Mouse (Mus musculus) forebrain, embryonic 11.5 days (tissue): ENCODE results near the gene Zfp750. TPM values are rescaled to one million over a fixed set of nuclear protein-coding genes. Genes with fewer than 3 reads are reported as not detected.
A peak's percentile ranks its signal among the peaks of the same experiment; 100 is the strongest.

Experiments used
- ATAC-seq: fragments of 200-750 bp; cut with Nextera tagmentation; replicated peaks from 2 replicates; pipeline ENCODE4 v1.8.0; 2017; ENCODE audit warnings: moderate TSS enrichment; ENCODE audit not compliant: low FRiP score
- DNase-seq: peaks from one replicate; pipeline ENCODE4 v3.0.0-alpha.2; 2017; ENCODE audit warnings: low spot score
- H3K27ac ChIP-seq: fragments of 300-500 bp; sonication (generic); 2 replicates; pipeline ENCODE4 v1.5.1; 2014; ENCODE audit warnings: low read depth, low read length
- H3K27me3 ChIP-seq: fragments of 300-500 bp; sonication (generic); 2 replicates; pipeline ENCODE4 v1.6.1; 2014; ENCODE audit warnings: mild to moderate bottlenecking, low read length, mixed read lengths; ENCODE audit not compliant: control insufficient read depth, insufficient read depth
- H3K36me3 ChIP-seq: fragments of 300-500 bp; sonication (generic); 2 replicates; pipeline ENCODE4 v1.6.1; 2014; ENCODE audit warnings: mild to moderate bottlenecking, low read length, moderate library complexity, mixed read lengths; ENCODE audit not compliant: control insufficient read depth, insufficient read depth
- H3K4me1 ChIP-seq: fragments of 300-500 bp; sonication (generic); replicated peaks from 2 replicates; pipeline ENCODE4 v1.6.1; 2014; ENCODE audit warnings: low read length, mixed read lengths; ENCODE audit not compliant: control insufficient read depth, insufficient read depth
- H3K4me2 ChIP-seq: fragments of 300-500 bp; sonication (generic); 2 replicates; pipeline ENCODE4 v1.6.1; 2014; ENCODE audit warnings: low read depth, mild to moderate bottlenecking, low read length, moderate library complexity, mixed read lengths; ENCODE audit not compliant: severe bottlenecking
- H3K4me3 ChIP-seq: fragments of 300-500 bp; sonication (generic); 2 replicates; pipeline ENCODE4 v1.5.1; 2014; ENCODE audit warnings: low read depth, low read length
- H3K9ac ChIP-seq: fragments of 300-500 bp; sonication (generic); 2 replicates; pipeline ENCODE4 v1.6.1; 2014; ENCODE audit warnings: low read length
- H3K9me3 ChIP-seq: fragments of 300-500 bp; sonication (generic); 2 replicates; pipeline ENCODE4 v1.6.1; 2016; ENCODE audit warnings: low read length, mixed read lengths; ENCODE audit not compliant: control insufficient read depth
- WGBS: fragments of 180-500 bp; shearing (Covaris S2); extraction: QIAGEN DNeasy Blood & Tissue Kit; methylation state at CpG from one replicate; pipeline ENCODE4 v1.1.7; 2014; 5-methylcytosine and 5-hydroxymethylcytosine counted together
- polyA plus RNA-seq: library from polyadenylated mRNA; unstranded; fragments of >200 nt; fragmentation: Nextera tagmentation; extraction: Ambion mirVana; gene quantifications from 2 replicates; pipeline ENCODE4 v1.2.1, GENCODE M21; 2014

The Zfp750 gene
- polyA plus RNA-seq, 1 experiment from 2014 or later: 0.56 TPM

DNA sequence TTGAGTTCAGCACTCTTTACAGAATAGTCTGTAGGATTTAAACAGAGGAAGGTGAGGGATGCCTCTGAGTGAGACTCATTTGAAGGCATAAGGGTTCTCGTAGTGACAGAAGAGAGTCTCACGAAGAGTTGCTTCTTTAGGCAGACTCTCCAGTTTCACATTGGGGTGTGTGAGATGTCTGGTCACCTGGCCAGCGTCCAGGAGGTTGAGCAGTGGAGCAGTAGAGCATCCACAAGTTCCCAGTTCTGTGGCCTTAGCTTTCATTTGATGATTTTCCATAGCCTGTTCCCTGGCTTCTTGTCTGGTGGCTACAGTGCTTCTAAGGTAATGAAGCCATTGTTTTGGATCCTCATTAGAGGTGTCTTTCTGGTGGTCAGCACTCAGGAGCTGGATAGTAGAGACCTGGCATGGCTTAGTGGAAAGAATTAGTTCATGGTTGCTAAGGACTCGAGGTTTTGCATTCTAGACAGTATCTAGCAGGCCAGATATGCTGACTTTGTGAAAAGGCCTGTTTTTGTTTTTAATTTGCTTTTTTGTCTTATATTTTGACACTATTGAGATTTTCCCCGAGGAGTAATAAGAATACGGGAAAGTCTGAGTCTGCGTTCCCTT is 33.8 kb upstream of the Zfp750 start:
- H3K27ac ChIP-seq: no peak overlapping the region
- DNase-seq (no peak), ATAC-seq (no peak)
- no peak overlapping the region for H3K9ac ChIP-seq
- H3K4me2 ChIP-seq: no peak overlapping the region
- peaks cover 16% of the 10 kb centered on the region for H3K4me1 ChIP-seq
- H3K27me3 ChIP-seq: no peaks in the 10 kb centered on the region
- no peak overlapping the region for H3K4me3 ChIP-seq
- H3K36me3 ChIP-seq: no peaks in the 10 kb centered on the region
- 94% methylated on average over 7 of the region's 7 CpGs for WGBS
- H3K9me3 ChIP-seq: no peaks in the 10 kb centered on the region

DNA sequence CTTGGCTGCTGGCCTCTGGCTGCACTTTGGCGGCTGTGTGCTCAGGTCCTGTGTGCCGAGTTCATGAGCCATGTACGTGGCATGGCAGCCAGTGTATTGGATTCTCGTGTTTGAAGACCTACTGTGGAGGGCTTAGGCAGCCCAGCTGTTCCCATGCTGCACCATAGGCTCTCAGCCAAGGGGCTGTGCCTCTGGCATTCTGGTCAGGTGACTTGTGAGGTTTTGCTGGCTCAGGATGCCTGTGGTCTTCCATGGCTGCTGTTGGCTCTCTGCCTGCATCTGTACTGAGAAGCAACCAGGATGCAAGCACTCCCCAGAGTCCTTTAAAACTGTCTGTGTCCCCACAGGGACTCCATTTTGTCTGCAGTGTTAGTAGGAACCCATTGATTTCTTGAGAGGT is 33.0 kb upstream of the Zfp750 start:
- ATAC-seq (no peak), DNase-seq (no peak)
- Histone ChIP-seq H3K4me1 (peaks cover 16% of the 10 kb centered on the region), H3K9ac (no peak overlapping the region), H3K27me3 (no peaks in the 10 kb centered on the region), H3K36me3 (no peaks in the 10 kb centered on the region), H3K9me3 (no peaks in the 10 kb centered on the region), H3K27ac (no peak overlapping the region), H3K4me3 (no peak overlapping the region), H3K4me2 (no peak overlapping the region)
- 86% methylated on average over 4 of the region's 4 CpGs for WGBS

DNA sequence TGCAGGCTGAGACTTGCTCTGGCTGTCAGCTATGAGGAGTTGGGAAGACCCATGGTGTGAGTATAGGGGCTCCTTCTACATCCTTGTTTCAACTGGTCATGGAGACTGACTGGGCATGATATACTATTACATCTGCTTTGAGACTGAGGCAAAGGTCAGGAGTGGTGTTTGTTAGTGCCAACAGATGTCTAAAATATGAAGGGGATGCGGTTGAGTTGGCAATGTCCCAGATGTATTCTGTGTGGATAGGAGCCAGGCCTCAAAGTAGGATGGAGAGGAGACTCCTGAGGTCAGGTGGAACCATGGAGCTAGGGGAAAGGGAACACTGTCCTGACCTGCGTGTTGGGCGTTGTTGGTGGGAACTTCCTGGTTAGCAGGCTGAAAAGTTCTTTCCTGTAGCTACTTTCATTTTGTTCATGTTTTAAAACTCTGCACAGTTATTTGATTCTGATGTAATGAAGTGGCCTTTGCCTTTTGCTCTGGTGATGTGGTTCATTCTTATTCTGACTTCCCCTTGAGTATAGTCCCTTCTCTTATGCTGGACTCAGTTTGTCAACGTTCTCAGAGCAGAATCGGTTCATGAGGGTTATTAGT is 32.2 kb upstream of the Zfp750 start:
- Histone ChIP-seq H3K4me2 (no peak overlapping the region), H3K9me3 (no peaks in the 10 kb centered on the region), H3K27ac (no peak overlapping the region), H3K36me3 (no peaks in the 10 kb centered on the region), H3K4me3 (no peak overlapping the region), H3K9ac (no peak overlapping the region), H3K27me3 (no peaks in the 10 kb centered on the region), H3K4me1 (peaks cover 16% of the 10 kb centered on the region)
- DNase-seq (no peak), ATAC-seq (no peak)
- 93% methylated on average over 5 of the region's 5 CpGs for WGBS

DNA sequence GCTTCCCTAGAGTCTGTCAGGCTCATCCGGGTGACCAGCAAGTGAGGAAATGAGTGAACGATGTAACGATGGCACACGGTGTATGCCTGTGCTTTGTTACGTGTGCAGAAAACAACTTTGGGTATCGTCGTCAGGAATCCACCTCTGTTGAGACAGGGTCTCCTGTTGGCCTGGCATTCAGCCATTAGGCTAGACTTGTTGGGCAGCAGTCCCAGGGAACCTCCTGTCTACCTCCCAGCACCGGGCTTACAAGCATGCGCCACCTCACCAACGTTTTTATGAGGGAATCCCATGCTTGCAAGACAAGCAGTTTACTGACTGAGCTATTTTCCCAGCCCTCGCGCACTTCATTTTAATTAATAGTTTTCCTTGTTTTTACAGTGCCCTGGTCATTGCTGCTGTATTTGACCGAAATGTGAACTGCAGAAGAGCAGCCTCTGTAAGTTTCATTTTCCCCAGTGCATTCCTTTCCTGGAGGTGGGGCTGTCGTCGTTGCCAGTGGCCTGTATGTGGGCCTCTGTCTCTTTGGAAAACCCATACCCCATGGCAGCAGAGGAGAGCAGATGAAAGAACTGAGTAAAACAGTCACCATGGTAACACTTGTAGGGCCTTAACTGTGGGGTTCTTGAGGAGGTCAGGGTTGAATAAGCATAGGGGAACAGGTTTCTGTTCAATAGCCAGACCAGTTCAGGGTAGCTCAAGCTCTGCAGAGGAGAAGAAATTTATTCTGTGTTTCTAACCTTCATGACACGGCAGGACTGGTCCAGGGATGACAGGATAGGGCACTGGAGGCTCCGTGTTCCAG is 30.9 kb upstream of the Zfp750 start:
- no peak for DNase-seq
- H3K27ac ChIP-seq: peak overlapping the region; percentile 55
- H3K9ac ChIP-seq: no peak overlapping the region
- peak; percentile 85 for ATAC-seq
- H3K4me2 ChIP-seq: no peak overlapping the region
- no peak overlapping the region for H3K4me3 ChIP-seq
- H3K4me1 ChIP-seq: peaks cover 16% of the 10 kb centered on the region
- H3K36me3 ChIP-seq: no peaks in the 10 kb centered on the region
- no peaks in the 10 kb centered on the region for H3K9me3 ChIP-seq
- H3K27me3 ChIP-seq: no peaks in the 10 kb centered on the region
- 67% methylated on average over 17 of the region's 17 CpGs for WGBS

DNA sequence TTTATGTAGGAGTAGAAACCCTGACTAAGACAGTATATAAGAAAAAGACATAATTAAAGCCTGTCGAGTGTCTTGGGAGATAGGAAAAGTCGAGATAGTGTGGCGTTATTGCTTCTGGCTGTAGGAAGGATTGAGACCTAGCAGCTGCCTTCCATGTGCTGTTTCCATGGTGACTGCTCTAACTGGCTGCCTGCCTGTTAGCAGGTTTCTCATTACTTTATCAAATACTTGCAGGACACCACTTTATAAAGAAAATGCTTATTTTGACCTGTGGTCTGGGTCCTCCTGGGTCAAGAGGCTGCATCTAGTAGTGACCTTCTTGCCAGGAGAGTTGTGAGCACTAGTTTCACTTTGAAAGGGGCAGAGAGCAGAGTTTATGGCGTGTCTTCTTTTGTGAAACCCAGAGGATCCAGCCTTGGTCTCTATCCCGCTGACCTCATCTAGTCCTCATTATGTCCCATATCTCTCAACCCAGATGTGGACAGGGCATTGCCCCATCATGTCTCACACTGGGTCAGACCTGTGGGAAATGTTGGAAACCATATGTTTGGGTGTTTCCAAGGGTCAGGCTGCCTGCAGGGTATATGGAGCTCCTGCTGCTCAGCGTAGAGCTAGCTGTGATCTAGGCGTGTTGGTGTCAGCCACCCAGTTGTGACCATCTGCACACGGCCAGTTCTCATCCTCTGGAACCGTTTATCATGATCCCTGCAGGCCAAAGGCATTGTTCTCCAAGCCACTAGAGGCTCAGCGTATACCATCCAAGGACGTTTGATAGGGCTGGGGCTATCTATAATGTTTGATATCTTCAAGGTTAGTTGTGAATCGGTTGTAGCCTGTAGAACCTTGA is 30.1 kb upstream of the Zfp750 start:
- ATAC-seq: no peak
- Histone ChIP-seq H3K27me3 (no peaks in the 10 kb centered on the region), H3K27ac (peak overlapping the region; percentile 55), H3K4me3 (no peak overlapping the region), H3K36me3 (no peaks in the 10 kb centered on the region), H3K9ac (no peak overlapping the region), H3K9me3 (no peaks in the 10 kb centered on the region), H3K4me2 (no peak overlapping the region), H3K4me1 (peaks cover 16% of the 10 kb centered on the region)
- WGBS: 78% methylated on average over 12 of the region's 12 CpGs
- DNase-seq: no peak

DNA sequence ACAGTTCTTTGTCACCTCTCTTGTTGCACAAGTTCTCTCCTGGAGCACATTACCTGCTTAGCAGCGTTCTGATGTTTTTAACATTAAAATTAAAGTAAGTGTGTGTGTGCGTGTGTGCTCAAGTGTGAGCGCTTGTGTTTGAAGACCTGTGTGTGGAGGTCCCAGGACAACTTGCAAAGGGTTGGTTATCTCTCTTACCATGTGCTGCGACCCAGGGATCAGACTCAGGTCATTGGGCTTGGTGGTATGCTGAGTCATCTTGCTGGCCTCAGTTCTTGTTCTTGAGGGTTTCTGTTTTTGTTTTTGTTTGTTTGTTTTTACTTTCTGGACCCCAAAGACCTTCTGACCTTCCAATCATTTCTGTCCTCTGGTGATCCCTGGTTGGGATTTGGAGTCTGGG is 28.8 kb upstream of the Zfp750 start:
- Histone ChIP-seq H3K4me1 (peaks cover 16% of the 10 kb centered on the region), H3K4me2 (no peak overlapping the region), H3K9ac (no peak overlapping the region), H3K36me3 (no peaks in the 10 kb centered on the region), H3K9me3 (no peaks in the 10 kb centered on the region), H3K4me3 (no peak overlapping the region), H3K27me3 (no peaks in the 10 kb centered on the region), H3K27ac (no peak overlapping the region)
- 97% methylated on average over 4 of the region's 4 CpGs for WGBS
- DNase-seq (no peak), ATAC-seq (no peak)

DNA sequence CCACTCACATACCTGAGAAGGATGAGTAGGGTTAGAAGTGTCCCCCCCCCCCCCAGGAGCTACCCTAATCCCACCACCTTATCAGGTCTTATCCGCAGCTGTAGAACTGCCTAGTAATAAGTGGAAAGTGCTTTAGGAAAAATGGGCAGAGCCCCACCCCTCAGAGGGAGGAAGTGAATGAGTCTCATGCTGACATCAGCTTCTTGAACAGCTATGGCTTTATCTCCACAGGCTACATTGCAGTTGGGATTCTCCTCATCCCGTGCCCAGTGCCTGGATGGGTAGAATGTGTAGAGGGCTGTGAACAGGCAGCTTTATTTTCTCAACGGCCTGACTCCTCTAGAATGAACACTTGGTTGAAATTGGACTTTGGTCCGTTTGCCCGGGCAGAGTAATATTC is 28.1 kb upstream of the Zfp750 start:
- Histone ChIP-seq H3K4me1 (peaks cover 16% of the 10 kb centered on the region), H3K27ac (no peak overlapping the region), H3K4me3 (no peak overlapping the region), H3K9me3 (no peaks in the 10 kb centered on the region), H3K27me3 (no peaks in the 10 kb centered on the region), H3K4me2 (no peak overlapping the region), H3K36me3 (no peaks in the 10 kb centered on the region), H3K9ac (no peak overlapping the region)
- DNase-seq (no peak), ATAC-seq (no peak)
- 92% methylated on average over 5 of the region's 5 CpGs for WGBS

DNA sequence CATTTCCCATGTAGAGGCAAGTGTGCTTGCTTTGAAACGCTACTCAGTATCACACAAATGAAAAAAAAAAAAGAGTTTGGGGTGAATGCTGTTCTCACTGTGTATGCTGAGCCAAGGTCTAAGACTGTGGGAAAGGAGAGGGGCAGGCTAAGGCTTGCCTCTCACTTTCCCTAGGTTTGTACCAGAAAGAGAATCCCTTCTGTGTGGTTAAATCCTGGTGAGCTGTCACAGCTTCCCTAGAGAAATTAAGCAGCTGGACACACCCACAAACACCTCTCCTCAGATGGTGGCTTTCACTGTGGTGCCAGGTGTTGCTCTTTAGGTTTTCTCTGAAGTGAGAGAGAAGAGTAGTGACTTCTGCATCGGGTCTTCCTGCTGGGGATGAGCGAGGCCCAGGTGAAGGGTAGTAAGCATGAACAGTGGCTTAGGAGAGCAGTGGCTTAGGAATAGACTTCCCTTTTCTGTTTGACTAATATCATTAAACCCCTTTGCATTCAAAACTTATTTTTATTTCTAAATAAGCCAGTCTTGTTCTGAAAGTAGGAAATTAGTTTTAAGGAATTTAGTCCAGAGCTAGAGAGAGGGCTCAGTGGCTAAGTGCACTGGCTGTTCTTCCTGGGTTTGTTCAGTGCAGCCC is 26.4 kb upstream of the Zfp750 start:
- H3K9me3 ChIP-seq: no peaks in the 10 kb centered on the region
- H3K4me3 ChIP-seq: no peak overlapping the region
- no peaks in the 10 kb centered on the region for H3K36me3 ChIP-seq
- peaks cover 14% of the 10 kb centered on the region for H3K4me1 ChIP-seq
- ATAC-seq: no peak
- WGBS: 92% methylated on average over 3 of the region's 3 CpGs
- no peak overlapping the region for H3K4me2 ChIP-seq
- no peak for DNase-seq
- no peak overlapping the region for H3K9ac ChIP-seq
- no peak overlapping the region for H3K27ac ChIP-seq
- H3K27me3 ChIP-seq: no peaks in the 10 kb centered on the region
